Mouse (Mus musculus): Measurements from ENCODE around the gene Glis2. TPM values are rescaled to one million over a fixed set of nuclear protein-coding genes. Genes with fewer than 3 reads are reported as not detected.
A peak's percentile ranks its signal among the peaks of the same experiment; 100 is the strongest.

Glis2 gene
- total and polyA plus RNA-seq, 3 experiments = 0.62 to 5.0 TPM; not detected in 1

DNA sequence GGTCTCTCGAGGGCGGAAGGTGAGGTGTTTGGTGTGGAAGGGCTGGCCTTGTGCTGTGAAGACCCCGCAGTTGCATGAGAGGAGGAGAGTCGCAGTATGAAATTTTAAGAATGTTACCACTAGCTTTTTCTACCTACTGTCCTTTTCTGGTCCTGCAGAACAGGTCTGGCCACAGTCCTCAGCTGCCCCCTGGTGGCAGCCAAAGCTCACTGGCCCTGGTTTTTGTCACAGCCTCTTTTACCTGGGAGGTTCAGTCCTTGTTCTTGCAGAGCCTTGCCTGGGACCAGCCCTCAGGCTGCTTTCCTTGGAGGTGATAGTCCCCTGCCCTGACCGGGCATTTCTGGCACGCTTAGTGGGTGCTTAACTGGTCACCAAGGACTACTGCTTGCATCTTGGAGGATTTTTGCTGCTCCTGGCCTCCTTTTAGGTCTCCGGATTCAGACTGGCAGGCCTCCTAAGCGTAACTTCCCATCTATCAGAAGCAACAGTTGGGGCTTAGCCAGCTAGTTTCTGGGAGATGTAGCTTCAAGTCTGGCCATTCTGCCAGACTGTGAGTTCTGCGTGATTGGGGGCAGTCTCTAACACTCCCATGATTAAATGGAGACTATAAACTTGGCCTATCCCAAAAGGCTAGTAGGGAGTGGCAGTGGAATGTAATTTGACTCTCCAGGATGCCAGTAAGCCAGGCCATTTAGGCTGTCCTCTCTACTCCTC is 13.5 kb downstream of the Glis2 start:
- no peak overlapping the region for H3K4me3 ChIP-seq (ENCODE audit: control insufficient read depth in 1 of 2, insufficient read depth in 1 of 2, low read depth in 2 of 2, low read length in 2 of 2)
- H3K27ac ChIP-seq (ENCODE audit: control insufficient read depth, low read depth, low read length) = no peak overlapping the region
- no peak overlapping the region for H3K9ac ChIP-seq (ENCODE audit: control insufficient read depth, low read depth, low read length, poor library complexity, severe bottlenecking)
- H3K36me3 ChIP-seq (ENCODE audit: control insufficient read depth in 1 of 2, insufficient read depth in 2 of 2, low read length in 2 of 2) = no peaks in the 10 kb centered on the region
- no peaks in the 10 kb centered on the region for H3K4me1 ChIP-seq (ENCODE audit: control insufficient read depth in 1 of 2, insufficient read depth in 2 of 2, low read length in 2 of 2)
- H3K79me2 ChIP-seq (ENCODE audit: control insufficient read depth, insufficient read depth, low read length, poor library complexity) = no peaks in the 10 kb centered on the region
- DNase-seq (ENCODE audit: low read depth, low spot score) = peak; percentile 85
- no peaks in the 10 kb centered on the region for H3K9me3 ChIP-seq (replicated peaks; ENCODE audit: insufficient read depth, low read length)
- H3K27me3 ChIP-seq (ENCODE audit: control insufficient read depth in 1 of 2, insufficient read depth in 2 of 2, low read length in 2 of 2) = no peaks in the 10 kb centered on the region
- TF ChIP-seq USF1 (IDR thresholded peaks at IDR 0.05; ENCODE audit: low read depth, low read length) = no peak
- TF ChIP-seq MYB (IDR thresholded peaks at IDR 0.05; ENCODE audit: low read depth, low read length) = no peak
- no peak for TF ChIP-seq TAL1 (IDR thresholded peaks at IDR 0.05; ENCODE audit: low read length)
- TF ChIP-seq TCF12 (IDR thresholded peaks at IDR 0.05; ENCODE audit: low read depth, low read length) = no peak
- TF ChIP-seq NRF1 (IDR thresholded peaks at IDR 0.05; ENCODE audit: insufficient read depth, low read depth, low read length, poor library complexity, severe bottlenecking) = no peak
- TF ChIP-seq ZC3H11A (IDR thresholded peaks at IDR 0.05; ENCODE audit: low read depth, low read length) = peak; percentile 97
- TF ChIP-seq GATA1 (IDR thresholded peaks at IDR 0.05; ENCODE audit: low read depth, low read length) = no peak
- peak; percentile 94 to 98 (median 98); a peak in 5 of 6 replicates for TF ChIP-seq CTCF (IDR thresholded peaks at IDR 0.05 in 2 of 3, conservative IDR thresholded peaks at IDR 0.05 in 1 of 3; ENCODE audit: control insufficient read depth in 1 of 3, insufficient read depth in 1 of 3, low read depth in 2 of 3, low read length in 3 of 3, poor library complexity in 1 of 3, severe bottlenecking in 1 of 3)
- no peak for TF ChIP-seq RCOR1 (IDR thresholded peaks at IDR 0.05; ENCODE audit: low read depth, low read length)
- TF ChIP-seq RAD21 (IDR thresholded peaks at IDR 0.05; ENCODE audit: low read depth, low read length) = peak; percentile 99
- no peak for TF ChIP-seq MXI1 (IDR thresholded peaks at IDR 0.05; ENCODE audit: low read depth, low read length)
- no peak for TF ChIP-seq ZKSCAN1 (IDR thresholded peaks at IDR 0.05; ENCODE audit: low read depth, low read length)
- TF ChIP-seq UBTF (IDR thresholded peaks at IDR 0.05; ENCODE audit: borderline replicate concordance, insufficient read depth, low read depth, low read length) = no peak
- no peak for TF ChIP-seq POLR2AphosphoS2 (IDR thresholded peaks at IDR 0.05; ENCODE audit: low read length)
- TF ChIP-seq MAZ (IDR thresholded peaks at IDR 0.05; ENCODE audit: low read depth, low read length) = no peak
- no peak for TF ChIP-seq KAT2A (conservative IDR thresholded peaks at IDR 0.05; ENCODE audit: low read depth, low read length)
- peak; percentile 98 for TF ChIP-seq SMC3 (IDR thresholded peaks at IDR 0.05; ENCODE audit: low read depth, low read length)
- no peak for TF ChIP-seq ZNF384 (IDR thresholded peaks at IDR 0.05; ENCODE audit: low read depth, low read length)

DNA sequence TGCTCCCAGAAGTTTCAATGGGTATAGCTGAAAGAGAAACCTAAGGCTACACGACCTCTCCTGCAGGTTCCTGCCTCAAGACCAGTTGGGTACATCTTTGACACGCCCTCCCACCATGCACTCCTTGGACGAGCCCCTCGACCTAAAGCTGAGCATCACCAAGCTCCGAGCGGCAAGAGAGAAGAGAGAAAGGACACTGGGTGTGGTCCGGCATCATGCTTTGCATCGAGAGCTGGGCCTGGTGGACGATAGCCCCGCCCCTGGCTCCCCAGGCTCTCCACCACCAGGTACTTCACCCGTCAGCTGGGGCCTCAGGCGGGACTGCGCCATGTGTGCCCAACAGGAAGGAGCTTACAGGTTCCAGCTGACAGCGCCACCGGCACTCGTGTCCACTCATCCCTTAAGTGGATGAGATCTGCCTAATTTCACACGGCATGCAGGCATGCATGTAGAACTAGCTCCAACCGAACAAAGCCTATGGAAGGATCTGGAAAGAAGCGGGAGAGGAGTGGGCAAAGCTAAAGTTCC is 14.1 kb downstream of the Glis2 start:
- Histone ChIP-seq H3K79me2 (ENCODE audit: control insufficient read depth, insufficient read depth, low read length, poor library complexity) (no peaks in the 10 kb centered on the region), H3K36me3 (ENCODE audit: control insufficient read depth in 1 of 2, insufficient read depth in 2 of 2, low read length in 2 of 2) (no peaks in the 10 kb centered on the region), H3K27ac (ENCODE audit: control insufficient read depth, low read depth, low read length) (no peak overlapping the region), H3K4me1 (ENCODE audit: control insufficient read depth in 1 of 2, insufficient read depth in 2 of 2, low read length in 2 of 2) (no peaks in the 10 kb centered on the region), H3K27me3 (ENCODE audit: control insufficient read depth in 1 of 2, insufficient read depth in 2 of 2, low read length in 2 of 2) (no peaks in the 10 kb centered on the region), H3K9me3 (replicated peaks; ENCODE audit: insufficient read depth, low read length) (no peaks in the 10 kb centered on the region), H3K9ac (ENCODE audit: control insufficient read depth, low read depth, low read length, poor library complexity, severe bottlenecking) (no peak overlapping the region), H3K4me3 (ENCODE audit: control insufficient read depth in 1 of 2, insufficient read depth in 1 of 2, low read depth in 2 of 2, low read length in 2 of 2) (no peak overlapping the region)
- DNase-seq (ENCODE audit: low read depth, low spot score) = no peak
- TF ChIP-seq MXI1 (IDR thresholded peaks at IDR 0.05; ENCODE audit: low read depth, low read length) = no peak
- TF ChIP-seq JUND (IDR thresholded peaks at IDR 0.05; ENCODE audit: low read depth, low read length) = no peak
- no peak for TF ChIP-seq NRF1 (IDR thresholded peaks at IDR 0.05; ENCODE audit: insufficient read depth, low read depth, low read length, poor library complexity, severe bottlenecking)
- TF ChIP-seq POLR2A (IDR thresholded peaks at IDR 0.05; ENCODE audit: control insufficient read depth in 1 of 2, insufficient read depth in 1 of 2, low read depth in 1 of 2, low read length in 2 of 2, poor library complexity in 1 of 2) = no peak
- no peak for TF ChIP-seq UBTF (IDR thresholded peaks at IDR 0.05; ENCODE audit: borderline replicate concordance, insufficient read depth, low read depth, low read length)
- TF ChIP-seq MAZ (IDR thresholded peaks at IDR 0.05; ENCODE audit: low read depth, low read length) = no peak
- no peak for TF ChIP-seq HCFC1 (IDR thresholded peaks at IDR 0.05; ENCODE audit: low read depth, low read length)
- TF ChIP-seq TAL1 (IDR thresholded peaks at IDR 0.05; ENCODE audit: low read length) = no peak

Data from MEL (cell line).